Mouse (Mus musculus) c-Kit-positive CD71-positive TER-119-positive erythroid progenitor cells, embryonic 14.5 days (primary cell): ENCODE measurements around the gene Ctnna3.

Experiments
- DNase-seq: peaks from one replicate; pipeline ENCODE4 v3.0.0-alpha.2; 2013; ENCODE audit warnings: low spot score

The Ctnna3 gene

GRCm38 (mm10) chr10:63424475-63424814 lies 5.5 kb upstream of the Ctnna3 start:
- peak; percentile 56 for DNase-seq

GRCm38 (mm10) chr10:63427146-63427545 lies 2.8 kb upstream of the Ctnna3 start:
- no peak for DNase-seq

- peak; percentile 31 for DNase-seq
Observed at GRCm38 (mm10) chr10:63428243-63429022, 1.5 kb upstream of the Ctnna3 start.

- DNase-seq, result no peak
Observed at GRCm38 (mm10) chr10:63429023-63429340, 916 bp upstream of the Ctnna3 start.

- peak; percentile 95 for DNase-seq
Observed at GRCm38 (mm10) chr10:63429380-63429779, 518 bp upstream of the Ctnna3 start.

GRCm38 (mm10) chr10:63431221-63431736 lies 1.4 kb downstream of the Ctnna3 start:
- DNase-seq, result no peak

GRCm38 (mm10) chr10:63432099-63432498 lies 2.2 kb downstream of the Ctnna3 start:
- no peak for DNase-seq

- DNase-seq, result no peak
Observed at GRCm38 (mm10) chr10:63432887-63433286, 3.0 kb downstream of the Ctnna3 start.

- no peak for DNase-seq
Observed at GRCm38 (mm10) chr10:63438736-63439262, 8.9 kb downstream of the Ctnna3 start.

- DNase-seq, result no peak
Observed at GRCm38 (mm10) chr10:63439694-63440228, 9.9 kb downstream of the Ctnna3 start.

- peak; percentile 46 for DNase-seq
Observed at GRCm38 (mm10) chr10:63444602-63445387, 14.9 kb downstream of the Ctnna3 start.

GRCm38 (mm10) chr10:63453926-63454325 lies 24.0 kb downstream of the Ctnna3 start:
- DNase-seq, result no peak

- DNase-seq, result no peak
Observed at GRCm38 (mm10) chr10:63455110-63455878, 25.4 kb downstream of the Ctnna3 start.

GRCm38 (mm10) chr10:63457292-63458128 lies 27.6 kb downstream of the Ctnna3 start:
- DNase-seq, result no peak

GRCm38 (mm10) chr10:63460935-63461334 lies 31.0 kb downstream of the Ctnna3 start:
- DNase-seq, result no peak

- DNase-seq, result no peak
Observed at GRCm38 (mm10) chr10:63472473-63472872, 42.6 kb downstream of the Ctnna3 start.

- DNase-seq, result no peak
Observed at GRCm38 (mm10) chr10:63476167-63476647, 46.3 kb downstream of the Ctnna3 start.

- no peak for DNase-seq
Observed at GRCm38 (mm10) chr10:63478946-63479345, 49.0 kb downstream of the Ctnna3 start.

- DNase-seq, result no peak
Observed at GRCm38 (mm10) chr10:63480066-63480465, 50.2 kb downstream of the Ctnna3 start.

- DNase-seq, result no peak
Observed at GRCm38 (mm10) chr10:63488346-63488745, 58.4 kb downstream of the Ctnna3 start.

GRCm38 (mm10) chr10:63523956-63524355 lies 94.1 kb downstream of the Ctnna3 start:
- DNase-seq, result no peak
